Mouse (Mus musculus) R1 (cell line): ENCODE measurements around the gene Brsk2.

ENCODE experiments used
- DNase-seq: peaks from one replicate; pipeline ENCODE4 v3.0.0-alpha.2; 2018; ENCODE audit warnings: low read depth, low spot score

The Brsk2 gene

DNA sequence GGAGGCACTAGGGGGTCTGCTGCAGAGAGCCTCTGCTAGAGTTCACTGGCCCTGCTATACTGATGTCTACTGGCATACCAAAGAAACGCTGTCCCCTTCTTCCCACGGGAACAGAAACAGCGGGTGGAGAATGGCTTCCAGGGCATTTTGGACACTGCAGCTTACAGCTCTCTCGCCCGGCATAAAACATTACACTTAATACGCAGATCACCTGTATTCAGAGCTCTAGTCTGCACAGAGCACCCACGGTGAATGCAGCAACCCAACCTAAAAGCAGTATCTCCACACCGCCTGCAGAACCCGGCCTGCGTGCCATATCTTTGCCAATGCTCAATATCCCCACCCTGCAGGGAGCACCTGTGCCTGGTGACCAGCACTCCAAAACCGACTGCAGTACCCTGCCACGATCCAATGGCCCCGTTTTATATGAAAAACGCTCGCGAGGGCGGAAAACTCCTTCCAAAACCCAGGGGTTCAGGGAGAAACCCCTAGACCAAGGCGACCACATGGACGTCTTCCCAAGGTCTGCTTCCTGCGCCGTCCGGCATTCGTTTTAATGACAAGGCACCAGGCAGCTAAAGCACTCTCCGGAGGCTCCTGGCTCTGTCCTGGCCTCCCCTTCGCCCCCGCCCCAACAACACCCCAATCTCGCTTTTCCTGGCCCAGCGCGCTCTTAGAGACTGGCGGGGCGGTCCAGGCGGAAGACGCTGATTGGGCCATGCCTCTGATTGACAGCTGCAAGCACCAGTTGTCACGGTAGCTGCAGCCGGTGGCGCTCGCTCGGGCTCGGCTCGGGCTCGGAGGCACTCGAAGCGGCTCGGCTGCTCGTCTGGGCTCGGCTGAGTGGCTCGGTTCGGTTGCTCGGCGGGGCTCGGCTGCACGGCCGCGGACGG lies at the start of gene Brsk2:
Gene Brsk2, plus strand, starts transcription at position 846 of the 893 bp plus-strand sequence.
- DNase-seq, result peak; percentile 94

DNA sequence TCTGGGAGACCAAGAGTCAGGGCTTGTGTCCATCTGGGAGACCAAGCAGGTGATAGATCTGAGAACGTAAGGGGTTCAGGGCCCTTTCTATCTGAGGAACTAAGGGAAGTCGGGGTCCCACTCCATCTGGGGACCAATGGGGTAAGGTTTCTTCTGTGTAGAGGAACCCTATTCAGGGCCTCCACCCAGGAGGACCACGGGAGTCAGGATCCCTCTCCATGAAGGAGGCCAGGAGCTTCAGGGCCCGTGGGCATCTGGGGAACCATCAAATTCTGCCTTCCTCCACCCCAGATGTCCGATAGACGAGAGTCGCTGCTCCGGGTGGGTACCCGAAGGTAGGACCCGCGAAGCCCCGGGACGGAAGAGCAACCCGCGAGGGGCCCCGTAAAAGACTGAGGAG lies 47.7 kb upstream of the Brsk2 start:
- DNase-seq, result no peak

DNA sequence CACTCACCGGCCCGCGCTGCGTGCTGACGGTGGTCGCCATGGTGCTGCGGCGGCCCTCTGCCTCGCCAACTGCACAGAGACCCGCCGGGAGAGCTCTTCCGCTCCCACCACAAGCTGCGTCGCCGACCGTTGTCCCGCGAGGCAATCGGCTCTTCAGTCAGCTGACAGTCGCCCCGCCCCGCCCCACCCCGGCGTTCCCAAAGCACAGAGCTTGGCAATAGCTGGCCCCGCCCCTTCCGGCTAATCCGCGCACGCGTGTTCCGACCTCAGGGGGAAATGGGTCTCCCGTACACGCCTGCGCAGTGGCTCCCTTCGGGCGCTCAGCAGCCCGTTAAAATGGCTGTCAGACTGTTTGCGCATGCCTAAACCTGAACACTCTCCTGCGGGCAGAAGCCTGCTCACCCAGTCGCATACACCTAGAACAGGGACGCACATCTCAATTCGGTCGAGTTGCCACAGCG lies 47.3 kb upstream of the Brsk2 start:
- DNase-seq, result peak; percentile 98

DNA sequence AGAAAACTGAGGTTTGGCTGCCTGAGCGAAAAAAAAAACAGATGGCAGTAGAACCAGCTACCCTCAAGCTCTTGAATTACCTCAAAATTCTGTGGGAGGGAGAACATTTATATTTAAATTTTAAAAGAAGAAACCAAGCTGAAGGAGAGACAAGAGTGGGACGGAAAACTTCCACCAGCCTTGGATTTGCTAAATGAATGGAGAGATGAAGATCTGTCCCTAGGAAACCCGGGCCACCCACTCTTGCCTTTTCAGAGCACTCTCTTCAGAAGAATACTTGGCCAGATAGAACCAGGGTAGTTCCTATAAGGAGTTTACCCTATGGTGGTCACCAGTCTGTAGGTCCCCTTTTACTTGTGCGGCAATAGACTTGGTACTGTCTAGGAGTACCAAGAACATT lies 46.8 kb upstream of the Brsk2 start:
- DNase-seq, result no peak

DNA sequence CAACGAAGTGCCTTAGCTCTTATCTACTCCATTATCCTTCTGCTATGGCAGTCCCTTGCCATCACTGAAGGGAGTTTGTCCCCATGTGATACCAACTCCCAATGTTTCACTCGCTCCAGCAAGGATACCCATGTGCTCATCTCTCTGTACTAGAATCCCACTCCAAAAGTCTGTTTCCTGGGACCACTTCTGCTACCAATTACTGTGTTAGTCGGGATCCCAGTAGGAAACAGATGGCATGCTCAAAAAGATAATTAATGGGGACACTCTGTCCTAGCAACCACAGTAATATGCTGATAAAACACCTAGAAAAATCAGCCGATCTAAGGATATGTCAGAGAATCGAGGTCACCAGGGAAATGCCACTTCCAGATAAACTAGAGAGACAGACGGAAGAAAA lies 41.0 kb upstream of the Brsk2 start:
- no peak for DNase-seq

DNA sequence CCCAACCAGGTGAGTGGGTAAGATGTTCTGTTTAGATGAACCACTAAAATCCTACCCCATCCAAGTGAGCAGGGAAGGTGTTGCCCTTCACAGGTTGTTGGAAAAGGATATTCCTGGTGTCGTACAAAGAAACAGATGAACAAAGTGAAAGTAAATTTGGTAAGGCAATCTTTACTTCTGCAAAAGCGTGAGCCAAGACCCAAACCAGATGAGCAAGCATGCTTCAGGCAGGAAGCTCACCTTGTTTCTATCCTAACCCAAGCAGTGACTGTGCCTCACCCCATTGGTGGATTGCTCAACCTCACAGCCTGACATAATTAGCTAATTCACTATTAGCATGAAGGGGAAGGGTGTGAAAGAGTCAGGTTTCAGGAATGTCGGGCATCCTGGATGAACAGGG lies 38.2 kb upstream of the Brsk2 start:
- peak; percentile 15 for DNase-seq

DNA sequence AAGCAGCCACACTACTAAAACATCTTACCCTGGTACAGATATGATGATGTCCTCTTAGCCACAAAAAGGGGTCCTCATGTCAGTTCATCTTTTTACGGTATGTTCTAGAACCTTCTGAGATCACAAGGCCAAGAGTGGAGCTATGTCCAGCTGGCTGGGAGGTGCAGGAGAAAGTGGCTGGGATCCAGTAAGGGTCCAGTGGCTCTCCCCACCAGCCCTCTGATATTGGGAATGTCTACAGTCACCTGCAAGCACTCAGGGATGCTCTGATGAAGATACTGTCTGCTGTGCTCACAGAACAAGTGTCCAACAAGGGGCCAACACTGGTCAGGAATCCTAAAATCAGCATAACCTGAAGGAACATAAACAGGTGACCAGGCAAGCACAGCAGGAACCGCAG lies 31.1 kb upstream of the Brsk2 start, which contains the start of gene Tollip:
Gene Tollip, minus strand, starts transcription at position 101 of the 400 bp plus-strand sequence.
- DNase-seq, result no peak

DNA sequence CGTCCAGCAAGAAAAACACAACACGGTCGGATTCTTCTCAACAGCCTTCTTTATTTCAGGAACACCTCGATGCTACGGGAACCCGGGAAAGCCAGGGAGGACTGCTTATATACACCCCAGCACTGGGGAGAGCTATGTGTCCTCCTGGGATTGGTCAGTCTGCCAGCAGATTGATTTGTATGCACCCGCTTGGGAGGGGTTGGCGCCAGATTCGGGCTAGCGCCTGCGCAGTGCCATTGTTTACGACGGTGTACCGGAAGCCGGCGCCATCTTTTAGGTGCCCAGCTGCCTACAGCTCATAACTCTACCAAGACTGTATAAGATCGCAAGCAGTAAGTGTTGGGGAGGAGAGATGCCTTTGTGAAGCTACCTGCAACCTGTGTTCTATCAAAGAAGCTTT lies 25.4 kb upstream of the Brsk2 start:
- DNase-seq, result peak; percentile 79

DNA sequence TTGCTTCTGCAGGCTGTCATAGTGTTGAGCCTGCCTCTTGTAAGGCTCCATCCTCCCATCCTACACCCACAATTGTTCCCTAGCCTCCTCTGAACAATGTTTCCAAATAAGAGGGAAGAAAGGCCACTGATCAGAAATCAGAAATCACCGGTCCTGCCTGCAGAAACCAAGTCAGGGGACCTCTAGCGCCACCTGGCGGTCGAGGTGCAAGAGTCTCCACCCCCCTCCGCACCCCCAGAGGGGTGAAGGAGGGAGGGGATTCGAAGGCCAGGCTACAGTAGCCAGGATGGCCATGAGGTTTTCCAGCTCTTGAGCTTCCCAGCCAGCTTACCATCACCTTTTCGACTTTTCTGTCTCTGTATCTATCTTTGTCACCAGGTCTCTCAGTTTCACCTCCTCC lies 24.6 kb upstream of the Brsk2 start:
- peak; percentile 81 for DNase-seq

DNA sequence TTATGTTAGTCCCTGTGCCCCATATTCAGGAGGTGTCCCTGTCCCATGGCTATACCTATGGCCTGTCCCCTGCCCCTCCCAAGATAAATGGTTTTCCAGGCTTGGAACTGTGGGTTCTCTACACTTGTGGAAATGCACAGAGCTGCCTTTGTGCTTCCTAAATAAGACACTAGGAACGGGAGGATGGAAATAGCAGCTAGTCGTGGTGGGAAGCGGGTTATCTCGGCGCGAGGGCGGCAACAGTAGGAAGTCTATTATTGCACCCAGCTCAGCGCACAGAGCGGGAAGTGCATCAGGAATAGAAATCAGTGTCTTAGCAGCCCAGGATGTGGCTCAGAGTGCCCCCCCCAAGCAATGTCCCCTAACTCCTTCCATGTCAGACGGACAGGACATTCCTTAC lies 20.9 kb upstream of the Brsk2 start:
- DNase-seq, result no peak

DNA sequence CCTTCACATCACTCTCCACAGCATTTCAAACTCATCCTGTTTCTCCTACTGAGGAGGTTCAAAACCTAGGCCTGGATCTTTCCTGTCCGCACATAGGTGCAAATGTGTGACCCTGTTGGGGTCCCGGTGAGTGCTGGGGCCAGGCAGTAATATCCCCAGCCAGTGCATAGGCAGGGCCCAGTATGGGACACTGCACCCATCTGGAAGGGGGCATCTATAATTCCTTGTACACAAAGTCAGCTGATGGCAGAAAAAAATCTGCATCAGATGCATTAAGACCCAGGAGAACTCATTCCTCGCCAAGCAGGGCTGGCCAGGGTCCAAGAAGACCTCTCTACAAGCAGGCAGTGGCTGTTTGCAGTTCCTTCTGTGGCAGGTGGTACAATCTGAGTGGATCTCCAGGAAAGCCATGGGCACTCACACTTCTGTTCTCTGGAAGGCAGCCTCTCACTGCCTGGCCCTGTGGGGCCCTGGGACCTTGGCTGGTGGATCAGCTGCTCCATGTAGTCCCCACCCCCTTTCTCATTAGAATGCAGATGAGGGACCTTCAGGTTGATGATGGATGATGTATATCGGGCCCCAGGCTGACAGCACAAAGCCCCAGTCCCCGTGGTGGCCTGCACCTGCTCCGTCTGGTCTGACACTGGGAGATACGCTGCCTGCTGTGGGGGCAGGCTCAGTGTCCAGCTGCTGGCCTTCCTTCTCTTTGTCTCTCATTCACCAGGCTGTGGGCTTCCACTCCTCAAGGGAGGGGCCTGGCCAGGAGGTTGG lies 15.2 kb upstream of the Brsk2 start:
- no peak for DNase-seq

DNA sequence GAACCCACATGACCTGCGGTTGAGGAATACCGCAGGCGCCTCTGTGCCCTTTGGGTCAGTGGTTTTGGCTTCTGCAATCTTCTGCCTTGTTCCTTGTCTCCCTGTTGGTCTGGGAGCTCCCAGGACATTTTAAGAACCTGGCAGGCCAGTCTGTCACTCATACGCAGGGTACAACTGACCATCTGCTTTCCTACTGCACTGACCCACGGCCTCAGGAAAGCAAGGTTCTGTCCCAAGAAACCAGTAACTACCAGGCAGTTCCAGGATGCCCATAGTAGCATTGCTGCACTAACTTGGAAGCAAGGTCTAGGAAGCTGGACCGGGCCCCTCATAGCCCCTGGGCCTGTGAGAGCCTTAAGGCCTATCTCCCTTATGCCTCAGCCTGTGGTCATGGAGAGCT lies 14.6 kb upstream of the Brsk2 start:
- DNase-seq, result no peak

DNA sequence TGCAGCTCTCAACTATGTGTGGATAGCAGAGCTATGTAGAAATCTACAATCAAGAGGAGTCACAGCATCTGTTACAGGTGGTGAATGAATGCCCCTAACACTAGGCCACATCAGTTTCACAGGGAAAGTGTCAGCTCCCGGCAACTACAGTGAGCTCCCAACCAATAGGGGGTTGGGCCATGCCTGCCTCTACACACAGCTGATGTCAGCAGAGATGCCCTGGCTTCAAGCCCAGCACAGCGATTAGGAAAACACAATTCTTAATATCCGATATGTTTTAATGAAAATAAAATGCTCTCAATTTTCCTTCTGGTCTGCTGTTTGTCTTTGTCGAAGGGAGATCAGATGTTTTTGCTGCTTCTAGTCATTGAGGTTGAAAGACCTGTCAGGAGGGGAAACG lies 6.1 kb upstream of the Brsk2 start:
- no peak for DNase-seq

DNA sequence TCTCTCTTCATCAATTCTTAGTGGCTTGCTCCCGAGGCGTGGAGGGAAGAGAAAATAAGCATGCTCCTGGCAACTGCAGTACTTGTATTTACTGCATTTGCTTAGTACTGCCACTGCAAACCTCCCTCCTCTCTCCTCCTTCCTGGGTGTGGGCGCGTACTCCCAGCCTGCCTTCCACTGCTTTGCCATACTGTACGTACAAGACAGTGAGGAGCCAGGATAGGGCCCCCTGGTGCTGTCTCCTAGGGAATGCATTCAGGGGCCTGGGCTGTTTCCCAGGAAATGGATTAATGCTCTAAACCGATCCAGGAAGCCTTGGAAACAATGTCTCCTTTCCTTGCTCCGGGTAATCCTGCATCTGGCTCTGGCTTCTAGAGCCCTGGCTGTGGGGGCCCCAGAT lies 3.6 kb upstream of the Brsk2 start:
- DNase-seq, result peak; percentile 38

DNA sequence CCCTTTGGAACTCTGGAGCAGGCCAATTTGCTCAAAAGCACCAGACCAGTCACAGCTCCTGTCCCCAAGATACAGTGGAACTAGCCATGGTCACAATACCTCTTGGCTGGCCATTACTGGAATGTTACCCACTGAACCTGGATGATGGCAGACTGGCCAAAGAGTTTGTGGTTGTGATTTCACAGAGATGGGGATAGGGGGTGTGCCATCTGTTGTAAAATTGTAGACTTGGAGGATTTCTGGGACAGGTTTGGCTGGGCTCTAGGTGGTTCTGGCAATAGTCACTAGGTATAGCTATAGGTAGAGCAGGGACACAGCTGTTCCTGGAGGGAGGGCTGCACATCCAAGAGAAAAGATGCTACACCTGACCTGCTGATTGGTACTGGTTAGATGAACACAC lies 2.0 kb upstream of the Brsk2 start:
- DNase-seq, result no peak

DNA sequence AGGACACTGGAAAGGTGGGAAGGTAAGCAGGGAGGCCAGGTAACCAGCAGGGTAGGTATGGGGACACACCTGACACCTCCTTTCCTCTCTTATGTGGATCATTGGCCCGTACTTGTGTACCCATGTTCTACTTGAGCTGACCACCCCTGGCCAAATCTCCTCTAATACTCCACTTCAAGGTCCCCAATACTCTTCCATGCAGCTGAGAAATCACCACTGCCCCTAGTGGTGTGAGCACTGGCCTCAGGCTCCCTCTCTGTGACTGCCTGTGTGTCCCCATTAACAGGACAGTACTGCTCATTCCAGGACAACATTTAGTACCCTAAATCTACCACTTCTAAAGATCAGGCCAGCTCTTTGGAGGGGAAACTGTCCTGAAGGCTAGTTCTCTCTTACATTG lies 1.5 kb upstream of the Brsk2 start:
- no peak for DNase-seq

DNA sequence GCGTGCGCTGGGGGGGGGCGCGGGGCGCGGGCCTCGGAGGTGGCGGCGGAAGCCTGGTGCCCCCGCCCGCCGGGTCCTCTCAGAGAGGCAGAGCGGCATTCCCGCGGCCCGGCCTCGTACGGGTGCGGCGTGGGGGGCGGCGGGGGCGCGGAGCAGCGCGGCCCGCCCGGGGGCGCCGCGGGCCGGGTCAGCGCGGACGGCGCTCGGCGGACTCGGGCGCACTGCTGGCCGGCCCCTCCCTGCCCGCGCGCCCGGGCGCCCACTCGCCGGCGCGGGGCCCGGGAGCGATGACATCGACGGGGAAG lies 200 bp downstream of the Brsk2 start:
- no peak for DNase-seq

DNA sequence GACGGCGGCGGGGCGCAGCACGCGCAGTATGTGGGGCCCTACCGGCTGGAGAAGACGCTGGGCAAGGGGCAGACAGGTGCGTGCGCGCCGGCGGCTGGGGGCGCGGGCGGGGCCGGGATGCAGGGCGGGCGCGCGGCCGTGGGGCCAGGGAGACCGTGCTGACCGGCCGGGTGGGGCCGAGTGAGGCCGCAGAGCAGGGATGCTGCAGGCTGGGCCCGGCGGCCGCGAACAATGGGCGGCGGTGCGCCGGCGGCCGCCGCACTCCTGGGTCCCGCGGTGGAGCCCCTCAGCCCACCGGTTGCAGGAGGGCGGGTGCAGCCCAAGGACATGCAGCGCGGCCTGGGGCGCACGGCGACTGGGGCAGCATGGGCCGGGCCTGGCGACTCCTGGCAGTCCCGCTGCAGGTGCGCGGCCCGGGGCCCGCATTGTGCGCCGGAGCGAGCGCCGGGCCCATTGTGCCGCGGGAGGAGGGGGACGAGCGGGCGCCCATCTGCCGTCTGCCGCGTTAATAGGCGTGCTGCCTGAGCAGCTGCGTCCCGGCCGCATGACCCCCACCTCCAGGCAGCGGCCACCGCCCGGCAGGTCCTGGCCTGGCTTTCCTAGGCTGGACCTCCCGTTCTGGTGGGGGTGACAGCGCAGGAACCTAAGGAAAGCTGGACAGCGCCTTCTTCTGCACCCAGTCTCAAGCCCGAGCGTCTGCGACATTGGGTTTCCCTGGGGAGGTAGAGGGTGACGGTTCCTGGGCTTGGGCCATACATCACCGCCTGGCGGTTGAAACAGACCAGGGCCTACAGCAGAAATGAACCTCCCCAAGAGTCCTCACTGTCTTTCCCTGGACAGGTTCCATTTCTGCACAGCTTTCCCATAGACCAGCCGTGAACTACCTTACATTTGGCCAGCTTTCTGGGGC lies 808 bp downstream of the Brsk2 start:
- peak; percentile 75 for DNase-seq

DNA sequence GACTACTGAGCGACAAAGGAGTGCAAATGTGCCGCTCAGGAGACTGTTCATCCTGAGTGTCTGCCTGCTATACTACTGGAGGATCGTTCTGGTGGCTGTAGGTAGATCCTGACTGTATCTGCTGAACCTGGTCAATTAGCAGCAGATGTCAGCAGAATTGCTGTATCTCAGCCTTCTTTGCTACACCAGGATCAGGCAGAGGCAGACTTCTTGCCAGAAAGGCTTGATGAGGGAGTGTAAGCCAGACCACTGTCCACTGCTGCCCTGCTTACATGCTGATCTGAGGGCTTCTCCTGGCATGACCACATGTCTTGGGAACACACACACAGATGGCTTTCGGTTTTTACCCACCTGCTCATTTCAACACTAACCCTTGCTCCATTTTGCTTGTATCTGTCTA lies 2.3 kb downstream of the Brsk2 start:
- DNase-seq, result no peak

DNA sequence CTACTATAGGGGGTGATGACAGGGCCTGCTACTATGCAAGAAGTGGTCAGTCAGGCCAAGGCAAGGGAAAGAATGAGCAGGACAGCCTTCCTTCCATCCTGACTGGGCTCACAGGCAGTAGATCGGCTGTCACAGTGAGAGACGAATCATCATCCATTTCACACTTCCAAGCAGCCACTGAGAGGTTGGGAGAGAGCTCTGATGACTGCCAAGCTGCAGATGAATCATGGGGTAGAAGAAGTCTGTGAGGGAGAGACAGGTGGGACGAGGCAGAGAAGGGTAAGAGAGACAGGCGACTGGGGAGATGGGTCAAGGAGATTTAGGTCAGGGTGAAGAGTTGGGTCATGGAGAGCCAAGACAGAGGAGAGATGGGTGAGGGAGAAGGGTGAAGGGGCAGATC lies 3.4 kb downstream of the Brsk2 start:
- no peak for DNase-seq

DNA sequence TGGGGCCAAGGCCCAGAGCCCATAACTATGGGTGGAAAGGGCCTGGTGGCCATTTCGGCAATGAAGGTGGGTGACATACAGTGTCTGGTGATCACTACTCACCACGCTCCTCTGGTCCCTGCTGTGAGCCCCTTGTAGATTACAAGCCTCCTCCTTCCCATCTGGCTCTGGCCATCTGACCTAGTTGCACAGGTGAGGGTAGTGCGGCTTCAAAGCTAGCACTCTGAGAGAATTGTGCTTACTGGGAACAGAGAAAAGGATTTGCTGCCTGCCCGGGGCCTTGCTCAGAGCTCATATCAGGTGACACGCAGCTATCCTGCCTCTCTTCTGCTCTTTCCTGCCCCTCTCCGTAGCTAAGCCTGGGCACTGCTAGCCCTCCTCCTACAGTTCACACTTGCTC lies 4.1 kb downstream of the Brsk2 start:
- no peak for DNase-seq
